Mouse (Mus musculus) G1E (cell line): ENCODE measurements around the gene Nav1. TPM values are rescaled to one million over a fixed set of nuclear protein-coding genes. Genes with fewer than 3 reads are reported as not detected.
A peak's percentile ranks its signal among the peaks of the same experiment; 100 is the strongest.

Experiments
- ATAC-seq: 2 replicates; pipeline ENCODE4 v1.8.0; 2016; ENCODE audit warnings: mild to moderate bottlenecking; ENCODE audit not compliant: insufficient number of reproducible peaks, poor library complexity, low FRiP score, severe bottlenecking; ENCODE audit errors: extremely low read depth
- DNase-seq: peaks from one replicate; pipeline ENCODE4 v3.0.0; 2012; ENCODE audit warnings: low spot score
- H3K27me3 ChIP-seq: 2 replicates; pipeline ENCODE4 v1.6.1; 2012; ENCODE audit warnings: mild to moderate bottlenecking, low read length, inconsistent platforms; ENCODE audit not compliant: insufficient read depth
- H3K36me3 ChIP-seq: replicated peaks from 2 replicates; pipeline ENCODE3; 2012; ENCODE audit warnings: mild to moderate bottlenecking, inconsistent platforms
- H3K4me1 ChIP-seq: 2 replicates; pipeline ENCODE4 v1.6.1; 2012; ENCODE audit warnings: low read depth, low read length, inconsistent platforms, mixed read lengths; ENCODE audit not compliant: insufficient read depth
- H3K4me3 ChIP-seq: 2 replicates; pipeline ENCODE4 v1.5.1; 2012; ENCODE audit warnings: low read depth, mild to moderate bottlenecking, inconsistent platforms, low read length, moderate library complexity, mixed read lengths
- H3K9me3 ChIP-seq: replicated peaks from 2 replicates; pipeline ENCODE4 v1.6.1; 2012; ENCODE audit warnings: inconsistent platforms
- CTCF ChIP-seq: IDR thresholded peaks from 2 replicates; pipeline ENCODE4 v1.5.1; 2012; ENCODE audit warnings: low read depth, low read length, inconsistent platforms, mixed read lengths
- GATA1 ChIP-seq: IDR thresholded peaks from 2 replicates; pipeline ENCODE4 v1.6.1; 2012; ENCODE audit warnings: borderline replicate concordance, low read length, inconsistent platforms, mixed read lengths
- GATA2 ChIP-seq: IDR thresholded peaks from 2 replicates; pipeline ENCODE4 v1.6.1; 2012; ENCODE audit warnings: low read depth, low read length, inconsistent platforms, borderline replicate concordance
- POLR2AphosphoS5 ChIP-seq: IDR thresholded peaks from 2 replicates; pipeline ENCODE4 v1.6.1; 2012; ENCODE audit warnings: low read depth, low read length, inconsistent platforms; ENCODE audit not compliant: insufficient replicate concordance
- TAL1 ChIP-seq: conservative IDR thresholded peaks from 2 replicates; pipeline ENCODE4 v1.6.1; 2012; ENCODE audit warnings: low read depth, low read length, inconsistent platforms, mixed read lengths
- polyA plus RNA-seq: library from polyadenylated mRNA; stranded (reverse); fragments of >175 nt; gene quantifications from 2 replicates; pipeline ENCODE4 v1.2.3, GENCODE M21; 2012
- total RNA-seq, 2 experiments: library from RNA; stranded (forward) in 1 of 2; stranded (reverse) in 1 of 2; fragments of 200-1000 nt in 1 of 2; fragments of >200 nt in 1 of 2; fragmentation: Nextera tagmentation in 1 of 2; gene quantifications; 2 replicates each; pipeline ENCODE4 v1.2.3; 2014 to 2017

Nav1 gene
- total and polyA plus RNA-seq, 3 experiments = 0.22 TPM; not detected in 2

DNA sequence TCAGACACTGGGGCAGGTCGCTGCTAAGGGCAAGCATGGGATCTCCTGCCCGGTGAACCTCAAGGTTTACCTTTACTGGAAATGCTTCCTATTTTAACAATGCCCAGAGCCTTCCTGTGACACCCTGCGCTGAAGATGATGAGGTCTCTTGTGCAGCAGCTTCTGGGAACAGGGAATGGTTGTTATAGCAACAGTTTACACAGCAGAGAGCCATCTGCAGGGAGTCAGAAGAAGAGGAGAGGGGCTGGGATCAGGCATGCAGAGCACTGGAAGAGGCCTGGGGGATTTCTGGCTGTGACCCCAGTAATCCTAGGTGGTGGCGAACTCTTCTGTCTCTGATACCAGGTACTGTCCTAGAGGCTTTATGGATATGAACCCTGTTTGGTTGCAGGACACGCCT lies 61.0 kb downstream of the Nav1 start:
- ATAC-seq = no peak
- peaks cover 12% of the 10 kb centered on the region; the same call in 1 of the 2 replicates for H3K27me3 ChIP-seq
- no peaks in the 10 kb centered on the region for H3K9me3 ChIP-seq
- no peak for DNase-seq
- H3K36me3 ChIP-seq = no peaks in the 10 kb centered on the region
- no peak overlapping the region for H3K4me3 ChIP-seq
- no peak for TF ChIP-seq GATA1
- TF ChIP-seq CTCF = no peak
- TF ChIP-seq GATA2 = no peak
- no peak for TF ChIP-seq TAL1
- TF ChIP-seq POLR2AphosphoS5 = no peak
- no peaks in the 10 kb centered on the region for H3K4me1 ChIP-seq

GRCm38 (mm10) chr1:135544504-135545146 lies 62.5 kb downstream of the Nav1 start:
- Histone ChIP-seq H3K36me3 (no peaks in the 10 kb centered on the region), H3K4me1 (no peaks in the 10 kb centered on the region), H3K4me3 (no peak overlapping the region), H3K27me3 (peaks cover 15% of the 10 kb centered on the region; the same call in 1 of the 2 replicates), H3K9me3 (no peaks in the 10 kb centered on the region)
- DNase-seq = peak; percentile 45
- TF ChIP-seq CTCF (peak; percentile 33; the same call in 1 of the 2 replicates), GATA1 (no peak)
- ATAC-seq = no peak

- H3K4me1 ChIP-seq = no peaks in the 10 kb centered on the region
- no peak for DNase-seq
- H3K4me3 ChIP-seq = no peak overlapping the region
- no peaks in the 10 kb centered on the region for H3K9me3 ChIP-seq
- no peak for ATAC-seq
- no peaks in the 10 kb centered on the region for H3K36me3 ChIP-seq
- peaks cover 9% of the 10 kb centered on the region; the same call in 1 of the 2 replicates for H3K27me3 ChIP-seq
- TF ChIP-seq GATA2 = no peak
- no peak for TF ChIP-seq POLR2AphosphoS5
- no peak for TF ChIP-seq GATA1
- TF ChIP-seq CTCF = no peak
- no peak for TF ChIP-seq TAL1
Observed at GRCm38 (mm10) chr1:135542841-135543810, 64.0 kb downstream of the Nav1 start.

DNA sequence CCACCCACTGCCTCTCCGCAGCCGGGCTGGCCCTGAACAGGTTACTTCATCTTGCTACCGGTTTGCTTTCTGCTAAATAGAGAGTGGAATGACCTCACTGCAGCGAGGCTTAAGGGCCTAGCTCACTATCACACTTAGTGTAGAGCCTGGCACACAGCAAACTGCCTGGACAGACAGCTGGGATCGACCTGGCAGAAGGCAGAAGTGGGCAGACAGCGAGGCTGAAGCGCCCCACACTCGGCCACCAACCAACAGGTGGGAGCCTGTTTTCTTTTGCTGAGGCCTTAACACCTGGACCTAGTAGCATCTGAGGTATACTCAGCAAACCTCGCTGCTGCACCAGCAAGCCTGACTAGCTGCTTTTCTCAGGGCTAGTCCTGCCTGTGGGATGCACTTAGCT lies 65.0 kb downstream of the Nav1 start:
- no peak for TF ChIP-seq TAL1

GRCm38 (mm10) chr1:135540270-135540669 lies 66.8 kb downstream of the Nav1 start:
- Histone ChIP-seq H3K36me3 (no peaks in the 10 kb centered on the region), H3K9me3 (no peaks in the 10 kb centered on the region), H3K4me1 (no peaks in the 10 kb centered on the region), H3K27me3 (peaks cover 7% of the 10 kb centered on the region; the same call in 1 of the 2 replicates), H3K4me3 (no peak overlapping the region)
- DNase-seq = peak; percentile 84
- TF ChIP-seq POLR2AphosphoS5 (no peak), CTCF (peak; percentile 85)
- no peak; the same call in 1 of the 2 replicates for ATAC-seq

More for the DNA sequence above, 65.0 kb downstream of the Nav1 start:
- DNase-seq (no peak), ATAC-seq (no peak)
- Histone ChIP-seq H3K4me3 (no peak overlapping the region), H3K9me3 (no peaks in the 10 kb centered on the region), H3K27me3 (peaks cover 7% of the 10 kb centered on the region; the same call in 1 of the 2 replicates), H3K36me3 (no peaks in the 10 kb centered on the region), H3K4me1 (no peaks in the 10 kb centered on the region)

DNA sequence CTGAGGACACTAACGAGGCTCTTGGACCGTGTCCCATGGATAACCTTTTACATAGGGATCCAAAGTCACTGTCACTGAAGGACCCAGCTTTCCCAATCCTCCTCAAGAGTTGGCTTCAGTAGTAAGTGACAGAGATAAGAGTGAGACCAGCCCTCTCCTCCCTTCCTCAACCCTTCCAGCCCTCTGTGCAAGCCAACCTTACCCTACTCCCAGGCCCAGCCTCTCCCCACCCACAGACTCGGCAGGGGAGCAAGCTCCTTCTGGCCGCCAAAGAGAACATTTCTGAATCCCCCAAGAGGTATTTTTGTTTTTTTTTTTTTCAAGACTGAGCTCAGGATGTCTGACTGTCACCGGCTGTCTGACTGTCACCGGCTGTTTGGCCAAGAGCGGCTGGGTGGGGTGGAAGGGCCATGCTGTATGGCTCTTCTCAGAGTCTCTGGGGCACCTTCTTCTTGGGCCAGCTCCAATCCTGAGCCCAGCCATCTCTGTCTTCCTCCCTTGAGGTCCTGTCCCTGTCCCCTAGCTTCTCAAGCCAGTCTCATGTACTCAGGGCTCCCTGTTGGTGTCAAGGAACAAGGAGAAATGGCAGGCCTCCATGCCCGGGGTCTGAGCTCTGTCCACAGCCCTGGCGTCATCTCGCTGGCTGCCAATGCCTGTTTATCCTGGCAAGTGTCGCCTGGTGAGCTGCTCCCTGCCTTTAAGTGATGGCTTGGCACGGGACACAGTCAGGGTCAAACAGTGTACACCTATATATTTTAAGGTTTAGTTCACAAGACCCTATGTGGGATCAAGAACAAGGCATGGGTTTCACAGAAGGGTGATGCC lies 68.4 kb downstream of the Nav1 start:
- Histone ChIP-seq H3K36me3 (no peaks in the 10 kb centered on the region), H3K9me3 (no peaks in the 10 kb centered on the region), H3K4me3 (no peak overlapping the region), H3K27me3 (peaks cover 11% of the 10 kb centered on the region; the same call in 1 of the 2 replicates), H3K4me1 (no peaks in the 10 kb centered on the region)
- ATAC-seq (no peak), DNase-seq (no peak)
- no peak for TF ChIP-seq POLR2AphosphoS5
